Mouse (Mus musculus): ENCODE results near the gene Fbxo10.
"Not testable (repeated sequence)": the region's sequence is repeated elsewhere in the genome, so short reads cannot be mapped to it uniquely, and the experiment has no call there.

The Fbxo10 gene

DNA sequence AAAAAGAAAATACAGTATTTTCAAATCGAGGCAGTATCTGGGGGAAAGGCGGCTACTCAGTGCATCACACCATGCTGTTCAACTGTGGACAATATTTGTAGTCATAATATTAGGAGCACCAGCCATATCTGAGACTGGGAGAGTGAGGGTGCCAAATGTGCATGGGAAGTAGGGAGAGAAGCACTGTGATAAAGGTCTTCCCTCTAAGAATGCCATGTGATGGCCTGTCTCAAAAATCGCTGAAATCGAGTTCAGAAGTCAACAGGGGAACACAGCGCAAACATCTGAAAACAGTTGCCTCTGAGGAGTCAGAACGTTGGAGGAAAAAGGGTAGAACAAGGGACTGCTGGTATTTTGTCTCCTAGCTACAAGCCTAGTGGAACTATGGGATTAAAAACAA lies 84.4 kb downstream of the Fbxo10 start:
- DNase-seq (ENCODE audit: low spot score), result no peak

GRCm38 (mm10) chr4:44998071-44998470 lies 86.3 kb downstream of the Fbxo10 start:
- DNase-seq (ENCODE audit: low spot score), result no peak

DNA sequence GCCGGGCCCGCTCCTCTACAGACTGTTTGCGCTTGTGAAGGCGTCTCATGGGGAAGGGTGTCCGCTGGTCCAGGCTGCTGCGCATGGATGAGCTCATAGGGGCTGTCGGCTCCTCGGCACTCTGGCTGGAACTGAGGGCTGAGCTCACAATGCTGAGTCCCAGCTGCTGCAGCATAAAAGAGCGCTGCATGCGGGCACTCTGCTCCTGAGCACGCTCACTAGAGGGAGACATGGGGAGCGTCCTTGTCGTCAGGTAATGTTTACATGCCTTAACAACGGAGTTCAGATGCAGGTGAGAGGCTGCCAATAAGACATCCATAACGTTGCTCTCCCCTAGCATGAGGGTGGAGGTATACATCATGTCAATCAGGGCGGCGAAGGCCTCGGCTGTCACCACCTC lies 89.6 kb downstream of the Fbxo10 start:
- no peak for DNase-seq (ENCODE audit: low spot score)

GRCm38 (mm10) chr4:44993847-44994246 lies 90.6 kb downstream of the Fbxo10 start:
- no peak for DNase-seq (ENCODE audit: low spot score)

DNA sequence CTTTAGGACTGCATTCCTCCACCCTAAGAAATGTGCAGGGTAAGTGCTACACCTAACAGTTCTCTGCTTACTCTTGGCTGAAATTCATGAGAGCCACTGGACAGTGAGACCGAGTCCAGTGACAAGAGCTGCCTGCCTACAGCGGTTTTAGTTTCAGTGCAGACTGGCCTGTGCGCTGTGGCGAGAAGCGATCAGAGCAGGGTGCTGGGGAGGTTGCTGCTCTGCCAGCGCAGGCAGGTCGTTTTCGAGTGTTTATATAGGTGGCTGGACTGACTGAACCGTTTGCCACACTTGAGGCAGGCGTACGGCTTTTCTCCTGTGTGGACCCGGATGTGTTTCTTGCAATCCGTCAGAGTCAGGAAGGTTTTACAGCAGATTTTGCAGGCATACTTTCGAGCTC lies 91.2 kb downstream of the Fbxo10 start:
- not testable (repeated sequence) for DNase-seq (ENCODE audit: low spot score)

GRCm38 (mm10) chr4:44992330-44992729 lies 92.1 kb downstream of the Fbxo10 start:
- not testable (repeated sequence) for DNase-seq (ENCODE audit: low spot score)

GRCm38 (mm10) chr4:44990560-44990959 lies 93.8 kb downstream of the Fbxo10 start:
- no peak for DNase-seq (ENCODE audit: low spot score)

Data from embryo, embryonic 10.5 days (tissue).